Mouse (Mus musculus) thymus, postnatal 25 days (tissue): ENCODE measurements at regions not wholly inside any gene's neighbourhood (a gene's known extent, or its start where the extent isn't known, plus 50 kb on each side); places are given as distances from the start of the nearest gene placed in this dataset.
A peak's percentile ranks its signal among the peaks of the same experiment; 100 is the strongest.

Experiments used
- DNase-seq: peaks from one replicate; pipeline ENCODE4 v3.0.0; 2022

DNA sequence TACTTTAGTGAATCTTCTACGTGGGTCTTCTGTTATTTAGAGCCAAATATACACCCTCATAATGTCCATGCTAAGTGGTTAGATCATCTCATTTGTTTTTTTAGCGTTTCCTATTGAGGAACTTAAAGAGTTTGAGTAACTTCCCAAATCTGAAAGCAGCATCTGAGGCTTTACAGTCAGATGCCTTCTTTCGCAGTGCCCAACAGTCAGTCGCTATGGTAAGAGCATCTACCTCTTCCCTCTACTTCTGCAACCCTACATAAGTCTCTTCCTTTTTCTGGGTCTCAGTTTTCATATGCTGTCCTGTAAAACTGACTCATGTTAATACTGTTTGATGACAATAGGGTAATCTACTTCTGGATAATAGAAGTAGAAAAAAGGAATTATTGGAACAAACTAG is 146.8 kb downstream of the Ktn1 start:
- no peak for DNase-seq

DNA sequence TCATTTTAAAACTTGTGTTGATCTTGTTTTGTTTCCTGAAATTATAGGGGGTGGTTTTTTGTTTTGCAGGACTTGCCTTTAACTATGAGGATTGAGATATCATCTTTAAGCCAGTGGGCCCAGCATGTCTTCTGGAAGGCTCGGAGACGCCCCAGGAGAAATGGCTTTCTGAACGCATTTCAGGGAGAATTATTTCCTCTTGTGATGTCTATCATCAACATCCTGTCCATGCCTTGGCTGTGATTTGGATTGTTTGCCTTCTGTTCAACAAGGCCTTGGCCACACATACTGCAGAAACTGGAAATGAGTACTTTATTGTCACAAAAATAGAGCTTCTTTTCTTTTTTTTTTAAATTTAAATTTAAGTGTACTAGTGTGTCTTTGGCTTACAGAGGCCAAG is 150.0 kb downstream of the Ktn1 start:
- no peak for DNase-seq

DNA sequence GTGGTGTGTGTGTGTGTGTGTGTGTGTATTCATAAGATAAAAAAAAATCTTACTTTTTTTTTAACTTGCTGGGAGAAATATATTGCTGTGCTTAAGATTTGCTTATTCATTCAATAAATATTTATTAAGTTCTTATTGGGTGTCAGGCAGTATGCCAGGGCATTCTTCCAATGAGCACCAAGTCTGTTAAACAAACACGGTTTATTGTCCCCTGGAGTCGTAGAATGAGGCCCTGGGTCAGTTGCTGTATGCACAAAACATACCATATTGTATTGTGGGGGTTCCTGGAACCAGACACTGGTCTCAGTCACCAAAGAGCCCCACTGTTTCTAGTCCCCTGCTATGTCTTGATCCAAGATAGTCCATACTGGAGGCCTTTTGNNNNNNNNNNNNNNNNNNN is 151.3 kb downstream of the Ktn1 start:
- DNase-seq = no peak

DNA sequence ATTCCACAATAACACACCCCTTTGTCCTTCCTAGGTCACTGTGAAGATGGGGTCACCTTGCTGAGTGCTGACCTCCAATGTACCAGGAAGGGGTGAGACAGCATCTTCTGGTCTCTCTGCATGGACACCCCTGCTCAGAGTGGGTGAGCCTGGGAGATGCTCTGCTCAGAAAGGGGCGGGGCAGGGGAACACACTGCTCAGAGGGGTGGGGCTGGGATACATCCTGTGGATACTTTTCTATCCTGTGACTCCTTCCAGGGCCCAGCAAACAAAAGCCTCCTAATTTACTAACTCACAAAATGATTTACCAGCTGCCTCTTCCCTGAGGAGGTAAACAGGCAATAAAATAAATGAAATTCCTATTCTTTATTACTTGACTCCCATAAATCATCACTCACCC is 157.0 kb downstream of the Ktn1 start:
- DNase-seq = no peak

DNA sequence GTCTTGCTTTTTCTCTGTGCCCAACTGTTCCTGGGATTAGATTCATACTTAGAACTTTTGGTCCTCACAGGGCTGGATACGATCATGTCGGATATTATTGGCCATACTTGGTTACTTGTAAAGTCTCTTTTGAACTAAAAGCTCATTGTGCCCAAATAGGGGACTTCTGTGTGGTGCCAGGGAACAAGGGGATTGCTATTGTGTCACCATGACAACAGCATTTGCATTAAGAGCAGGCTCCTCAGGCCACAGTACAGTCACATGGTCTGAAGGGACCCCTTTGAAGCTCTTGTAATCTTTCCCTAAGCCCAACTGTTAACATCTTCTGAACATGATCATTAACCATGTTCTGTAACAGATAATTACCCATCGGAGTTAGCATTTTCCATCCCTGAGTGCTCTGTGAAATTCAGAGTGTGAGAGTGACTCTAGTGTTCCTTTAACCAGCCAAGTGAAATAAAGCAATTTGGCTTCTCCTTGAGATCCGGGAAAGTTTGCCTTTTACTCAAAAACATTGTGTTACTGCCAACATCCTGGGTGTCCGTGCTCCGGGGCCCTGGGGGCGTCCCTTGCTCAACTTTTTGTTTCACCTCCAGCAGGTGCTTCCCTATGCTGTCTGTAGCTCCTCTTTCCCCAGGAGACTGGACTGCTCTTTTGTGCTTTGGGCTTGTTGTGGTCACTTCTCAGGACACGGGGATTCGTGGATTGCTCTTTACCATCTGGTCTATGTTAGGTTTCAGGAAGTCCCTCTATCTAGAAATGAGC is 157.7 kb downstream of the Ktn1 start:
- no peak for DNase-seq

DNA sequence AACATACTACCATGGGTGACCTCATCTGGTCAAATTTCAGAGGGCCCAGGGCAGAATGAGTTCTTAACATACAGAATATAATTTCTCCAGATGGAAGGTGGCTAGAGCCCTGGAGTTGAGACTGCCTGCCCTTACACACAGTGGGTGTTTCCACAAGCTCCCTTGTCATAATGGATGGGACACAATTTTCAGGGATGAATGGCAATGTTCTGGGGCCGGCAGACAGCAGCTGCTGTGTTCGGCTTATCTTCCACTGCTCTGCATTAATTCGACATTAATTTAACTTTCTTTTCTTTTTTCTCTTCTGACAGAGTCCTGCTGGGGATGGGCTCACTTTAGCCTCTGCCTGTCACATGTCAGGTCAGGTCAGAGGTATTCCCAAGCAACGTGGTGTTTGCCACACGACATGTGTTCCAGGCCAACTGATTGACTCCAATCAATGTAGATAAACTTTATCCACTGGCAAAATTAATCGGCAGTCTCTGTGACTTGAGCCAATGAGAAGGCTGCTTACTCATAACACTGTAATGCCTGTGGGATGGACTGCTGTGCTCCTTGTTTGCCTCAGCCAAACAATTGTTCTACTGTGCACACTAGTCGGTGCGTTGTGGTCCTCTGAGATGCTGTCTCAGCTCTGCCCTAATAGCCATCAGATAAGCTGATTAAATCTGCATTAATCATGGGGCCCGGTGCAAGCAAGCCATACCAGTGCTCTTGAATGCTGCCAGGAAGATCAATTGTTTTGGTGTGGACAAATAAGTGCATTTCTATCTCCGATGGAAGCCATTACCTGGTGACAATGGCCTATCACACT is 160.1 kb downstream of the Ktn1 start:
- DNase-seq = no peak

DNA sequence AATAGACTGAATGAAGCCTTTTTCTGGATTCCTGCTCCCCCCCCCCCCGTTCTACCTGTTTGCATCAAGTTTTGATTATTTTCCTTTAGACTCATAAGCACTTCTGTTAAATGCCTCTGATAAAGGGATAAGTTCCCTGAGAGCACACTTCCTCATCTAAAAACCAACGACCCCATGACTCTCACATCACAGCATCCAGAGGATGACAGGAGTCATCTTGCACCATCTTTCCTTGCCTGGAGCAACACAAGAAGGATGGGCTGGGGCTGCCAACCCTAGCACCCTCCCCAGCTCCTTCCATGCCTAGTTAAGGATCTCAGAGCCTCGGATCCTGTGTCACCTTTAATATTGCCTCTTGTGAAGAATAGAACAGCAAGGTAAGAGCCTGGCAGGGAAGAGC is 170.0 kb downstream of the Ktn1 start:
- DNase-seq = no peak

DNA sequence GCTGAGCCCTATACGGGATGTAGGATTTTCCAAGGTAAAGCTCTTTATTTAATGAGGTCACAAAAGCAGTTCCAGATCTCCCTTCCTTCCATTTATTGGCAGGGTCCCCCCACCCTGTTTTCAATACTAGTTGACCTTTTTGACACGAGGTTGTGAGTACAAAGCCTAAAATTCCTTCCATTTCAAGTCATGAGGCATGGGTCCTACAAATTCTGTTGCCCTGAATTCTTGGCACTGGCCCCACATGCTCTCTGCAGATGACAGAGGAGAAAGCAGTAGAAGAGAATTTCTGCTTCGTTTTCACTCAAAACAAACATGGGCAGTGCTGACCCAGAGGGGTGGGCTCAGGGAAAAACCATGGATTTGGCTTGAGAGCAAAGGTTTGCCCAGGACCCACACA is 170.4 kb downstream of the Ktn1 start:
- DNase-seq = no peak

DNA sequence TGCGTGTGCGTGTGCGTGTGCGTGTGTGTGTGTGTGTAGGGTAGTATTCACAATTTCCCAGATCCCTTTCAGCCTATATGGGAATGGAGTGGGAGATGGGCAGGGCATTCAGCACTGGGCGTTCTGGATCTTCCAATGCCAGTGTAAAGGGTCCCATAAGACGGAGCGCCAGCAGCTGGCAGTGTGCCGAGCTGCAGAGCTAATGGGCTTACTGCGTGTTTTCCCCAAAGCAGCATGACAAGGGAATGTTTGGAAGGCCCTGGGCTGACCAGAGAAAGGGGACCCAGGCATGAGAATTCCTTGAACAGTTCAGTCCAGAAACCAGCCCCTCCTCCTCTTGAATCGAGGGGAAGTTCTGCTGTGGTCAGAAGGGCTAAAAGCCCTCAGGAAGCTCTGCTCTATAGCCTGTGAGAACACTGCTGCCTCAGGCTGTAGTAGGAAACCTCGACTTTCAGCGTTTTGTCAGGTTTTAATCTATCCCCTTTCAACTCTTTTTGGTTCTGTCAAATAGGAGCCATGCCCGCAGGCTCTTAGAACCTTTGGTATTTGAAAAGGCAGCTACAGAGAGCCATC is 172.4 kb downstream of the Ktn1 start:
- DNase-seq = no peak

DNA sequence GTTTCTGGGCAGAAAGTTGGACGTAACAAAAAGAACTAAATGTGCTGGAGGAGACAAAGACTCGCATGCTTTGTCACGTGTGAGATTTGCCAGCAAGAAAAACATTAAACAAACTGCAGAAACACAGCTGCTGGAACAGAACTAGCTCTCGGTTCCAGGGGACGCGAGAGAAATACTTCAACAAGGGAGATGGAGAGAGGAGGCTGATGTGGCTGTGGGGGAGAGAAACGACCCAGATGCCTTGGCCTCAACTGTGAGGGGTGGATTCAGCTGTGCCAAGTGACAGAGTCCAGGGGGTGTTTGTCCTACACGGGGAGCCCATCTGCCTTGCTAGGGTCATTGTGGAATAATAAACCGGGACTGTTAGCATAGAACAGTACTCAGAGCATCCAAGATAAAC is 174.9 kb downstream of the Ktn1 start:
- no peak for DNase-seq

DNA sequence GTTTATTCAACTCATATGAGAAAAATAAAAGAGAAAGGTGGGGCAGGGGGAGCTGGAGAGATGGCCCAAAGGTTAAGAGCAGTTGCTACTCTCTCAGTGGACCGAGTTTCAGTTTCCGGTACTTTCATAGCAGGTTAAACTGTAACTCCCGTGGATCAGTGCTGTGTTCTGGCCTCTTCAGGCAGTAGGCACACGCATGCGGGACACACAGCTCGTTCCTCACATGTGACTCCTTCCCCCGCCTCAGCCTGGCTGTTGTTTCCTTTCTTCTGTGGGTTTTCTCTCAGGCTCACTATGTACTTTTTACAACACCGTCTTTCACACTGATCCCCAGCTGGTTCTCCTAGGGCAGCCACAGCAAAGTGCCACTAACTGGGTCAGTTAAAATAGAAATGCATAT is 175.4 kb downstream of the Ktn1 start:
- peak; percentile 20 for DNase-seq

DNA sequence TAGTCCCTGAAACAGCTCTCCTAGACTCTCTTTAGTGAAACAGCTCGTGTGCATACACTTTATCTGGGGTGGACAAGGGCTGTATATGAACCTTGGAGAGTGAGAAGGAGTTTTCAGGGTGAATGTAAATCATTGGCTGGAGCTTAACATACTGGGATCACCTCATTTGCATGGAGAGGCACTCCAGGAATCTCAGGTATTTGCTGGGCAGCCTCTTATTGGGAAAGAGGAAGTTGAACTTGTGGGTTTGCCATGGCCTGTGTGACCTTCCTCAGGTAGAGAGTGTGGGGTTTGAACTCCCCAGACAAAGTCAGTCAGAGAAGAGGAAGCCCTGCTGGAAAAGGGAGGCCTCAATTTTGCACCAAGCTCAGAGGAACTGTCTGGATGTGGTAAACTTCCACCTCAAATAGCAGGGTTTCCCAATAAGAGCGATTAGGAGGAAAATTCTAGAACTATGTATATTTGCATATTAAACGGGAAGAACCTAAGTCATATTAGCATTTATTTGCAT is 177.3 kb downstream of the Ktn1 start:
- DNase-seq = no peak

DNA sequence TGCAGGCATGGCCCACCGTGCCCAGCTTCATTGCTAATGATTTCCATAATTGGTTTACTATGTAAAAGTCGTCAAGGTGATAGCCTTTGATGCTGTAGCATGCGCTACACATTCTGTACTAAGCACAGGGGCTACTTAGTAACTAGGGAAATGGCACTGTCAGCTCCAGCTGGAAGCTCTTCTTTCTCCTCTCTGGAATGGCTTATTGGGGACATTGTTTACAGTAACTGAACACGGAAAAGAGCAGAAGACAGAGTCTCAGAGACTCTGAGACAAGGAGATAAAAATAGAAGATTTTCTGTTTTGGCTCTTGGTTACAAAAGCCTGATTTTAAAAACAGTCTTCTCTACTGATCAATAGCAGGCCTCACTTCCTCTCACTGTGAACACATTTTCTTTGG is 178.3 kb downstream of the Ktn1 start:
- DNase-seq = no peak

DNA sequence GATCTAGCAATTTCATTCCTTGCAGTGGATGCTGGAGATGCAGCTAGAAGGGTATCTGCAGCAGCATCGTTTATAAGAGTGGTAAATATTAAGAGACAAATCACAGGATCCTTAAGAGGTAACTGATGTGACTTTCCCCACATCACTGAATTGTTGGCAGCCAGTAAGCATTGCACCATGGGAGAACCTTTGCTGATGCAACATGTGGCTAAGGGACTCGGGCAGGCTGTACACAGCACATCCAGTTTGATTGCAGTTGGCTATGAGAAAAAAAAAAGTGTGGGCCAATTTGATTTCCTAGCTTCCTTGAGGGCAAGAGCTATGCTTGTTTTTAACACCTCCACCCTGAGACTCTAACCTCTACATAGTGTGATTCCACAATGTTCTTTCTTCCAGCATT is 179.4 kb downstream of the Ktn1 start:
- no peak for DNase-seq

DNA sequence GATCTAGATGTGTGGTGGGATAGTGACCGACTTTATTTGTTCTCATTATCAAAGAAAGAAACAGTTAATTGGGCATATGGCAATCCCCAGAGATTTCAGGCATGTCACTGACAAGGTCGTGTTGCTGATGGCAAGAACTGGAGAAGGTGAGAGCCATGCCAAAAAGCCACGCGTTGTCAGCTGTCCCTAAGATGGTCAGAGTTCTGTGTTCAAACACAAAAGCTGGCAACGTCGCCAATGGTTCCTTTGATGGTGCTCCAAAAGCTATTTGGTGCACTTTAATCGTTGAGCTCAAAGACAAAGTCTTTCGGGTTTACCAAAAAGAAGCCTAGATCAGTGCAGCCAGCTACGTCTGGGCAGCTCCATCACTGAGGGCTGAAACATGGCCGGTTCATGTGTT is 185.4 kb downstream of the Ktn1 start:
- DNase-seq = no peak

DNA sequence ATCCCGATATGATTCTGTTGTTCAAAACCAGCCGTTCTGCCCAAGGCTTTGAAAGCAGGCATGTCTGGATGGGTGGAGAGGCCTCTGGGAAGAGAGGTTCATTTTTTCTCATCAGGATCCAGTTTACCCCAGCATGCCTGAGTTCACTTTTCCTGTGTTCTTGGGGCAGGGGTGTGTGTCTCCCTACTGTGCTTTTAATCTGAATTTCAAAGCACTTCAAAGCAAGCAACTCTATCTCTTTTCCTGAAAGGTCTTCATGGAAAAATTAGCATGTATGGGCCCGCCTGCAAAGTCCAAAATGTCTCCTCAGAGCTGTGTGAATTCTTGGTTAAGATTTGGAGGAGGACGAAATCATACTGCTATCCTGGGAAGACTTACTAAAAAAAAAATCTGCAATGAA is 187.2 kb downstream of the Ktn1 start:
- DNase-seq = no peak

DNA sequence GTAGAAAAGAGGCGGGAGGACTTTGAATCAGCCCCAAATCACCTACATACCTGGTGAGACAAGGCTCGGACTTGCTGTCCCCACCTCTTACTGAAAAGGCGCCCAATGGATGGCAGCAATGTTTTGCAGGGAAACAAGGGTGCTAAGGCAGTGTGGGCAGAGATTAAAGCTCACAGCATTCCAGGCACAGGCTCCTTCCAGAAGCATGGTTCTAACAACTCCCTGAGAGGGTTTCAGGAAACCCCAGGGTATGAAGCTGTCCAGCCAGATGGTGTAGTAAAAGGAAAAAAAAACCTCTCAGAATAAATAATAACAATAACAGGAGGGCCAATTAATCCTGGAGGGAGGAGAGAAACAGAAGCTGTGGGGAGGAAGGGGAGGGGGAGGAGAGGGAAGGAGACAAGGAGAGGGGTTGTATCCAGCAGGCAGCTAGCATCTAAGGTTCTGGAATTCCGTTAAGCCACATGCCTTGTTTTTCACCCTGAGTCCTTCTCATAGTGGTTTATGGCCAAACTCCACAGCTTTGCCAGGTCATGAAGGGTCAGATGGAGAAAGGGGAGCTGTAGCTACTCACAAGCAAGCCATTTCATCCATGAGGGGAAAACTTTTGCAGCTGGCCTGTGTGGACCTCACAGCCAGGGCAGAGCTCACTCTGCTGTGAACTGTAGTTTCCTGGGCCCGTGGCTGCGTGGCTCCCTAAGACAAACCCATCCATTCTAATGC is 191.4 kb downstream of the Ktn1 start:
- no peak for DNase-seq

DNA sequence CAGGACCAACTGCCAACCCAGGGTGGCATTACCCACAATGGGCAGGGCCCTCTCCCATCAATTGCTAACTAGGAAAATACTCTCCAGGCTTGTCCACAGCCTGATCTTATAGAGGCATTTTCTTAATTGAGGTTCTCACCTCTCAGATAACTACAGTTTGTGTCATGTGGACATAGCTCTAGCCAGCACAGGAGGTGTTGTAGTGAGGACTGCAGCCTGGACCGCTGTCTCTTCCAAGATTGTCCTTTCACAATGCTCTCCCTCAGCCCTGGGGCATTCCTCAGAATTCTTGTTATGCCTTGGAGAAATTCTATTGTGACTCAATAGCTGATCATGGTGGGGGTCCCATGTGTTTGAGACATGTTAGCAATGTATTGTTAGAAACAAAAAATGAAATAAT is 196.1 kb downstream of the Ktn1 start:
- no peak for DNase-seq

DNA sequence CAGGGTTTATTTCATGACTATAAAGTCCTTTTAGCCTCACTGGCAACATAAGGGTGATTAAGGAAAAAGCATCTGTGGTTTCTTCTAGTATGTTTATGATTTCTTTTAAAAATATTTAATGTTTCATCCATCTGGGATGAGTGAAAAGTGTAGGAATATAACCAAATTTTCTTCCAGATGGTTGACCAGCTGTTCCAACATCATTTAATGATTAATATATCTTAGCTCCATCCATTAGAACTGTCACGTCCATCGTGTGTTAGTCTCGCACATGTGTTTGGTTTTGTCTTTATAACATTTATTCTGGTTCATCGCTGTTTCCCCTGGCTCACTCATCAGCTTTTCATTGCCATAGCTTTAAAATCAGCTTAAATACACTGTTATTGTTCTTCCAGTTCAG is 200.6 kb downstream of the Ktn1 start:
- no peak for DNase-seq

DNA sequence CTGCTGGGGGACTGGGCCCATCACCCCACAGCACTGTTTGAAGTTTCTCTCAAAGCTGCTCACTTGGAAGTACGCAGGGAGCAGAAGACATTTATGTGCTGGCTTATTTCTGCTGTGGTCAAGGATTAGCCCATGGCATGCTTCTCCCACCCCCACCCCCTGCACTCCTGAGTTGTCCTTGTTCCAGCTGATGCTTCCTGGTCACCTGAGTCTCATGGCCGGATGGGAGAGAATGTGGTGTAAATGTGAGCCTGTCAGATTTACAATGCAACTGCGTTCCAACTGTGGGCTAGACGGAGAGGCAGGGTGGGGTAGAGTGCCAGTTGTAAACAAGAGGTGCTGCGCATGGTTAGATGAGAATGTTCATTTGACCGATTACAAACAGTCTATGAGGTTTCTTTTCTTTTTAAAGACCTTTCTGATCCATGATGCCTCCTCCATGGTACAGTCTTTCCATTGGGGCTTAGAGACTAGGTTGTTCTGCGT is 208.1 kb downstream of the Ktn1 start:
- DNase-seq = no peak

DNA sequence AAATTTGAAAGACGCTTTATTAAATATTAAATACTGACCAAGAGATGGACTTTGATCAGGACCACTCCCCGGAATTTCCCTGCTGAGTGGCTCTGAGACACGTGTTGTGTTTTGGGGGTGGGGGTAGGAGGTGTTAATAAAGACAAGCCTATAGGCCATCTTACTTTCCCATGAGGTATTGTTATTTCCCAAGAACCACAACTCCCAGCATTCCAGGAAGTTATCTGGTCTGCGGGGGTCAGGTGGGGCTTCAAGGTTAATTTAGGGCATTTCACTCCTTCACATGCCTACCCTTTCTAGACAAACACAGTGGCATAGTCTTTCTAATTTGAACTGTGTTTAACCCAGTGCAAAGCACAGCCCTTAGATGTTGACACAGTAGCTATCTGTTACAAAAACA is 209.0 kb downstream of the Ktn1 start:
- DNase-seq = no peak

DNA sequence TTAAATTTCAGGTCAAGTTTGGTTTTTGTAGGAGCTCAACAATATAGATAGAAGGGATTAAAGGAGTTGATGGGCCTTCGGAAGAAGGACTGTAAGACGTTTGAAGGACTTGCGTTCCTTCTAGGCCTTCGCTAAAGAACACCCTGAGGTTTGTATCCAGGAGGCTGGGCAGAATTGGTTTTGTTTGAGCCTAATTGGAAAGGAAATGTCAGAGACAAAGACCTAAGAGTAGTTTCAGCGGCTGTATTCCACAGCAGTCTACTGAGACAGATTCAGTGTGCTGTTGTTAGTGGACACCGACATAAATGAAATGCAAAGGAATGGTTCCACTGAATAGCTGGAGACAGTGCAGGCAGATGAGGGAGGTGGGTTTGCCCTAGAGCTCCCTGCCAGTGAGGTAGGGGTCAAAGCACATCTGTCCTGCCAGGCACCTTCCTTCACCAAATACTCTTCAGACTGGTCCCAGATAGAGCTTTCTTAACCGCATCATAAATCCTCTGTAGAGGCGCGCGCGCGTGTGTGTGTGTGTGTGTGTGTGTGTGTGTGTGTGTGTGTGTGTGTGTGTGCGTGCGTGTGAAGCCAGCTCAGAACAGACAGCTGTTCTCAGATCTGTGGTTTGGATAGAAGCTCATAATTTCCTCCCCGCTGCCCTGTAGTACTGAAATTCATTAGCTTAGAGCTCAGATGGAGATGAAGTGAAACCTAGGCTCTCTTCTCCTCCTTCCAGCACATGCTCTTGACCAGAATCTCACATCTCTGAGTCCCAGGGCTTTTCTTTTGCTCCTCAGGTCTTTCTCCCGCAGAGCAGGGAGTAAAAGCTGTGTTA is 209.7 kb downstream of the Ktn1 start:
- DNase-seq = no peak
